Mouse (Mus musculus): ENCODE data around the gene Bud23. TPM values are rescaled to one million over a fixed set of nuclear protein-coding genes. Genes with fewer than 3 reads are reported as not detected.

Bud23 gene
- polyA plus RNA-seq, 1 experiment, result 44.1 TPM

DNA sequence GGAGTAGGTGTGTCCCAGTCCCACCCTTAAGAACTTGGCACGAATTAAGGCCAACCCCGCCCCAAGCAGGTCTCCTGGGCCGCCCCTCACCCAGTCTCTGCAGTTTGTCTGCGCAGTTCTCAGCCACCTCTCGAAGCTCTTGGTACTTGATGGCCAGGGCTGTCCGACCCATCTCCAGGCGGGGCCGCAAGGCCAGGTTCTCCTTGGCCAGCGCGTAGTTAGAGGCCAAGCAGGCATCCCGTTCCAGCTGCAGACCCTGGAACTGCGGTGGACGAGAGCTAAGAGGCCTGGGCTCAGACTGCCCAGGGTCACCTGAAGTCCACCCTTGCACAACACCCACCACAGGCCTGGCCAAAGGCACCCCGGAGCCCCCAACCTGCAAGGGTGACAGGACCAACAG is 11.6 kb upstream of the Bud23 start:
- Histone ChIP-seq H3K4me3 (replicated peaks; ENCODE audit: control insufficient read depth, low read depth, low read length) (no peak overlapping the region), H3K4me1 (ENCODE audit: control insufficient read depth, insufficient read depth, low read length) (no peaks in the 10 kb centered on the region), H3K27ac (ENCODE audit: control insufficient read depth, insufficient read depth, low read depth, low read length, poor library complexity) (no peak overlapping the region; the same call in 1 of the 2 replicates)
- TF ChIP-seq CTCF (IDR thresholded peaks at IDR 0.05; ENCODE audit: control insufficient read depth, insufficient read depth, low read length) (no peak), POLR2A (IDR thresholded peaks at IDR 0.05; ENCODE audit: borderline replicate concordance, control insufficient read depth, low read depth, low read length) (no peak)
- 86% methylated on average over 14 of the region's 14 CpGs for WGBS

- TF ChIP-seq CTCF (IDR thresholded peaks at IDR 0.05; ENCODE audit: control insufficient read depth, insufficient read depth, low read length) (no peak), POLR2A (IDR thresholded peaks at IDR 0.05; ENCODE audit: borderline replicate concordance, control insufficient read depth, low read depth, low read length) (no peak)
- WGBS, result 63% methylated on average over 4 of the region's 4 CpGs
- H3K4me1 ChIP-seq (ENCODE audit: control insufficient read depth, insufficient read depth, low read length), result no peaks in the 10 kb centered on the region
- no peak overlapping the region for H3K27ac ChIP-seq (ENCODE audit: control insufficient read depth, insufficient read depth, low read depth, low read length, poor library complexity)
- H3K4me3 ChIP-seq (replicated peaks; ENCODE audit: control insufficient read depth, low read depth, low read length), result no peak overlapping the region
These were observed 10.9 kb upstream of the Bud23 start for GRCm38 (mm10) chr5:135075655-135076054.

DNA sequence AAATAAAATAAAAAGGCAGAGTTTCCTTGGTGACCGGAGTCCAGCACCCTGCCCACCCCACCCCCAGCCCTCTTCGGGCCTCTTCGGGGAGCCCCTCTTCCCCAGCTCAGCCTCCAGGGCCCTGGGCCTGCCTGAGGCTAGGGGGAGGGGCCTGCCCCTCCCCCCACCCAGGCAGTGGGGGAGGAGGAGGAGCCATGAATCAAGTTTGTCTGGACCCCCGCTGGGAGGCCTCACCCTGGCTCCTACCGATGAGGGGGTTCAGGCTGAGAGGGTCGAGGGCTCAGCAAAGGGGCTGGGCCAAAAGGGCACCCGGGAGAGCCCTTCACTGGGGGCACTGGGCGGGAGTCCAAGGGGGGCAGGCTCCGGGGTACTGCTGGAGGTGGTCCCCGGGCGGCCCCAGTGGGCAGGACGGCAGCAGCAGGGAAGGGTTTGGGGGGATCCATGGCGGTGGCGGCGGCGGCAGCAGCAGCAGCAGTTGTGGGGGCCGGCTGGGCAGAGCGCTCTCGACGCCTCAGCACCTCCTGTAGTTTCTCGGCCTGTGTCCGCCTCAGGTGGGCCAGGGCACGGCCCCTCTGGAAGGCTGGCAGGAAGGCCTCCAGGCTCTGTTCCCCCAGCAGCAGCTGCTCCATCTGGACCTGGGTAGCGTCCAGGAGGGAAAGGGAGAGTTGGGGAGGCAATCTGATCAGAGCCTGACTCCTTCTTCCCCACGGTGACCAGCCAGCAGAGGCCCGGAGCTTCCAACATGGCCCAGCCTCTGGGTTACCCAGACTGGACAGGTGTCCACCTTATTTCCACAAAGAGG is 8.8 kb upstream of the Bud23 start:
- no peaks in the 10 kb centered on the region for H3K4me1 ChIP-seq (ENCODE audit: control insufficient read depth, insufficient read depth, low read length)
- 73% methylated on average over 26 of the region's 26 CpGs for WGBS
- H3K27ac ChIP-seq (ENCODE audit: control insufficient read depth, insufficient read depth, low read depth, low read length, poor library complexity), result no peak overlapping the region; the same call in 1 of the 2 replicates
- H3K4me3 ChIP-seq (replicated peaks; ENCODE audit: control insufficient read depth, low read depth, low read length), result no peak overlapping the region
- TF ChIP-seq CTCF (IDR thresholded peaks at IDR 0.05; ENCODE audit: control insufficient read depth, insufficient read depth, low read length) (no peak), POLR2A (IDR thresholded peaks at IDR 0.05; ENCODE audit: borderline replicate concordance, control insufficient read depth, low read depth, low read length) (no peak)

- H3K4me3 ChIP-seq (replicated peaks; ENCODE audit: control insufficient read depth, low read depth, low read length), result no peak overlapping the region
- TF ChIP-seq POLR2A (IDR thresholded peaks at IDR 0.05; ENCODE audit: borderline replicate concordance, control insufficient read depth, low read depth, low read length), result no peak
- TF ChIP-seq CTCF (IDR thresholded peaks at IDR 0.05; ENCODE audit: control insufficient read depth, insufficient read depth, low read length), result no peak
- no peaks in the 10 kb centered on the region for H3K4me1 ChIP-seq (ENCODE audit: control insufficient read depth, insufficient read depth, low read length)
- no peak overlapping the region for H3K27ac ChIP-seq (ENCODE audit: control insufficient read depth, insufficient read depth, low read depth, low read length, poor library complexity)
- WGBS, result 83% methylated on average over 6 of the region's 6 CpGs
These were observed 8.0 kb upstream of the Bud23 start for GRCm38 (mm10) chr5:135072720-135073119.

- no peaks in the 10 kb centered on the region for H3K4me1 ChIP-seq (ENCODE audit: control insufficient read depth, insufficient read depth, low read length)
- no peak for TF ChIP-seq POLR2A (IDR thresholded peaks at IDR 0.05; ENCODE audit: borderline replicate concordance, control insufficient read depth, low read depth, low read length)
- no peak for TF ChIP-seq CTCF (IDR thresholded peaks at IDR 0.05; ENCODE audit: control insufficient read depth, insufficient read depth, low read length)
- 76% methylated on average over 2 of the region's 2 CpGs for WGBS
- H3K4me3 ChIP-seq (replicated peaks; ENCODE audit: control insufficient read depth, low read depth, low read length), result no peak overlapping the region
- H3K27ac ChIP-seq (ENCODE audit: control insufficient read depth, insufficient read depth, low read depth, low read length, poor library complexity), result no peak overlapping the region
These were observed 7.3 kb upstream of the Bud23 start for GRCm38 (mm10) chr5:135072061-135072460.

GRCm38 (mm10) chr5:135070448-135070847 is 5.7 kb upstream of the Bud23 start:
- 67% methylated on average over 3 of the region's 3 CpGs for WGBS
- Histone ChIP-seq H3K4me1 (ENCODE audit: control insufficient read depth, insufficient read depth, low read length) (no peaks in the 10 kb centered on the region), H3K4me3 (replicated peaks; ENCODE audit: control insufficient read depth, low read depth, low read length) (no peak overlapping the region), H3K27ac (ENCODE audit: control insufficient read depth, insufficient read depth, low read depth, low read length, poor library complexity) (no peak overlapping the region)
- TF ChIP-seq POLR2A (IDR thresholded peaks at IDR 0.05; ENCODE audit: borderline replicate concordance, control insufficient read depth, low read depth, low read length) (no peak), CTCF (IDR thresholded peaks at IDR 0.05; ENCODE audit: control insufficient read depth, insufficient read depth, low read length) (no peak)

- no peak overlapping the region for H3K27ac ChIP-seq (ENCODE audit: control insufficient read depth, insufficient read depth, low read depth, low read length, poor library complexity)
- 88% methylated on average over 3 of the region's 3 CpGs for WGBS
- H3K4me3 ChIP-seq (replicated peaks; ENCODE audit: control insufficient read depth, low read depth, low read length), result no peak overlapping the region
- no peaks in the 10 kb centered on the region; the same call in 1 of the 2 replicates for H3K4me1 ChIP-seq (ENCODE audit: control insufficient read depth, insufficient read depth, low read length)
- TF ChIP-seq CTCF (IDR thresholded peaks at IDR 0.05; ENCODE audit: control insufficient read depth, insufficient read depth, low read length), result no peak
These were observed 1.2 kb upstream of the Bud23 start for GRCm38 (mm10) chr5:135066008-135066407.

DNA sequence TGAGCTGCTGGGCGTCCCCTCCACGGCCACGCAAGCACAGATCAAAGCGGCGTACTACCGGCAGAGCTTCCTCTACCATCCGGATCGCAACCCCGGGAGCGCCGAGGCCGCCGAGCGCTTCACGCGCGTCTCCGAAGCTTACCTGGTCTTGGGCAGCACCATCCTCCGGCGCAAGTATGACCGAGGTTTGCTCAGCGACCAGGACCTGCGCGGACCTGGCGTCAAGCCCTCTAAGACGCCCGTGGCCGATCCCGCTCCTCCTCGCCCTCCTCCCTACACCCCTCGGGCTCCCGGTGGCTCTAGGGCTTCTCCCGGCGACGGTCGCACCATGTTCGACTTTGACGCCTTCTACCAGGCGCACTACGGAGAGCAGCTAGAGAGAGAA is 385 bp downstream of the Bud23 start:
- peak overlapping the region; percentile 75 for H3K27ac ChIP-seq (ENCODE audit: control insufficient read depth, insufficient read depth, low read depth, low read length, poor library complexity)
- no peak for TF ChIP-seq POLR2A (IDR thresholded peaks at IDR 0.05; ENCODE audit: borderline replicate concordance, control insufficient read depth, low read depth, low read length)
- TF ChIP-seq CTCF (IDR thresholded peaks at IDR 0.05; ENCODE audit: control insufficient read depth, insufficient read depth, low read length), result no peak
- H3K4me3 ChIP-seq (replicated peaks; ENCODE audit: control insufficient read depth, low read depth, low read length), result peak overlapping the region; percentile 96
- no peaks in the 10 kb centered on the region; the same call in 1 of the 2 replicates for H3K4me1 ChIP-seq (ENCODE audit: control insufficient read depth, insufficient read depth, low read length)
- WGBS, result under 1% methylated on average over 40 of the region's 40 CpGs
